Mouse (Mus musculus): ENCODE data around the gene Akr1b3.

- TF ChIP-seq CTCF (IDR thresholded peaks at IDR 0.05 in 2 of 3, conservative IDR thresholded peaks at IDR 0.05 in 1 of 3; ENCODE audit: control insufficient read depth in 1 of 3, insufficient read depth in 1 of 3, low read depth in 2 of 3, low read length in 3 of 3, poor library complexity in 1 of 3, severe bottlenecking in 1 of 3), result no peak
- no peak for TF ChIP-seq RAD21 (IDR thresholded peaks at IDR 0.05; ENCODE audit: low read depth, low read length)
- TF ChIP-seq POLR2AphosphoS5 (IDR thresholded peaks at IDR 0.05; ENCODE audit: borderline replicate concordance, low read depth, low read length), result no peak
- TF ChIP-seq TCF12 (IDR thresholded peaks at IDR 0.05; ENCODE audit: low read depth, low read length), result no peak
- TF ChIP-seq SIN3A (IDR thresholded peaks at IDR 0.05; ENCODE audit: low read length), result no peak
- no peak for TF ChIP-seq TBP (IDR thresholded peaks at IDR 0.05; ENCODE audit: low read depth, low read length)
- no peak for TF ChIP-seq ZNF384 (IDR thresholded peaks at IDR 0.05; ENCODE audit: low read depth, low read length)
- TF ChIP-seq KAT2A (conservative IDR thresholded peaks at IDR 0.05; ENCODE audit: low read depth, low read length), result no peak
- TF ChIP-seq HCFC1 (IDR thresholded peaks at IDR 0.05; ENCODE audit: low read depth, low read length), result no peak
- no peak for TF ChIP-seq GABPA (IDR thresholded peaks at IDR 0.05; ENCODE audit: low read depth, low read length)
- TF ChIP-seq NELFE (IDR thresholded peaks at IDR 0.05; ENCODE audit: low read depth, low read length), result no peak
- TF ChIP-seq POLR2A (IDR thresholded peaks at IDR 0.05; ENCODE audit: control insufficient read depth in 1 of 2, insufficient read depth in 1 of 2, low read depth in 1 of 2, low read length in 2 of 2, poor library complexity in 1 of 2), result no peak
These were observed 12.5 kb downstream of the Akr1b3 start for GRCm38 (mm10) chr6:34304675-34305241.

Measured in MEL (cell line).